Mouse (Mus musculus) erythroblast, adult 5-6 weeks (primary cell): ENCODE measurements around the gene Chd2. TPM values are rescaled to one million over a fixed set of nuclear protein-coding genes. Genes with fewer than 3 reads are reported as not detected.

Experiments used
- ATAC-seq: replicated peaks from 2 replicates; pipeline ENCODE4 v1.8.0; 2016; ENCODE audit warnings: moderate number of reproducible peaks, mild to moderate bottlenecking, moderate TSS enrichment, inconsistent platforms; ENCODE audit not compliant: poor library complexity, low FRiP score, severe bottlenecking
- total RNA-seq, 2 experiments: library from RNA; stranded (forward) in 1 of 2; stranded (reverse) in 1 of 2; fragments of 150-400 nt in 1 of 2; fragments of 200-764, 138-1000 nt in 1 of 2; gene quantifications; 2 replicates each; pipeline versions ENCODE4 v1.2.3 to v1.2.4; 2015 to 2017; ENCODE audit warnings: low replicate concordance in 2 of 2

Chd2 gene
- total RNA-seq, 2 experiments from 2014 or later: 125 to 546 TPM

GRCm38 (mm10) chr7:73391518-73392321, 149.9 kb downstream of the Chd2 start:
- no peak for ATAC-seq

- ATAC-seq: no peak
These were observed 150.6 kb downstream of the Chd2 start for GRCm38 (mm10) chr7:73391002-73391517.

GRCm38 (mm10) chr7:73390426-73391001, 151.1 kb downstream of the Chd2 start:
- ATAC-seq: no peak

GRCm38 (mm10) chr7:73389871-73390294, 151.7 kb downstream of the Chd2 start:
- no peak for ATAC-seq

- no peak for ATAC-seq
These were observed 152.2 kb downstream of the Chd2 start for GRCm38 (mm10) chr7:73389419-73389818.

- no peak for ATAC-seq
These were observed 152.8 kb downstream of the Chd2 start for GRCm38 (mm10) chr7:73388866-73389265.

- no peak for ATAC-seq
These were observed 158.8 kb downstream of the Chd2 start for GRCm38 (mm10) chr7:73382843-73383242.

GRCm38 (mm10) chr7:73378034-73378433, 163.6 kb downstream of the Chd2 start:
- no peak for ATAC-seq

- ATAC-seq: no peak
These were observed 164.3 kb downstream of the Chd2 start for GRCm38 (mm10) chr7:73377307-73377706.

Other genes with a start within 250 kb of the Chd2 start
- not detected in 2 replicates for gene Rgma, start 166.3 kb downstream of the Chd2 start, total RNA-seq (2015; ENCODE audit: low replicate concordance)
- gene Rgma, start 166.3 kb downstream of the Chd2 start, total RNA-seq (2017; ENCODE audit: low replicate concordance): not detected in 2 replicates
- gene Fam174b, start 198.5 kb upstream of the Chd2 start, total RNA-seq (2015; ENCODE audit: low replicate concordance): not detected in 2 replicates
- 0.68 and 1.5 TPM in 2 replicates for gene Fam174b, start 198.5 kb upstream of the Chd2 start, total RNA-seq (2017; ENCODE audit: low replicate concordance)